Mouse (Mus musculus): ENCODE measurements around the gene Arsb. TPM values are rescaled to one million over a fixed set of nuclear protein-coding genes. Genes with fewer than 3 reads are reported as not detected.

Gene Arsb
- polyA plus RNA-seq, 1 experiment from 2014 or later = 28.0 TPM

- Histone ChIP-seq H3K4me3 (ENCODE audit: inconsistent target) (no peak overlapping the region), H3K36me3 (ENCODE audit: inconsistent target) (no peaks in the 10 kb centered on the region), H3K27ac (no peak overlapping the region), H3K79me2 (ENCODE audit: inconsistent target) (no peaks in the 10 kb centered on the region)
- 81% methylated on average over 10 of the region's 10 CpGs for WGBS (ENCODE audit: missing documents)
Observed at GRCm38 (mm10) chr13:93846831-93847518, 75.5 kb downstream of the Arsb start.

- Histone ChIP-seq H3K4me3 (ENCODE audit: inconsistent target) (no peak overlapping the region), H3K79me2 (ENCODE audit: inconsistent target) (no peaks in the 10 kb centered on the region), H3K27ac (no peak overlapping the region), H3K36me3 (ENCODE audit: inconsistent target) (no peaks in the 10 kb centered on the region)
- WGBS (ENCODE audit: missing documents) = 93% methylated on average over 4 of the region's 4 CpGs
Observed at GRCm38 (mm10) chr13:93847614-93848013, 76.2 kb downstream of the Arsb start.

- Histone ChIP-seq H3K4me3 (ENCODE audit: inconsistent target) (no peak overlapping the region), H3K79me2 (ENCODE audit: inconsistent target) (no peaks in the 10 kb centered on the region), H3K36me3 (ENCODE audit: inconsistent target) (no peaks in the 10 kb centered on the region), H3K27ac (no peak overlapping the region)
- WGBS (ENCODE audit: missing documents) = 98% methylated on average over 6 of the region's 6 CpGs
Observed at GRCm38 (mm10) chr13:93848615-93849014, 77.2 kb downstream of the Arsb start.

GRCm38 (mm10) chr13:93849751-93850355 is 78.4 kb downstream of the Arsb start:
- no peaks in the 10 kb centered on the region for H3K36me3 ChIP-seq (ENCODE audit: inconsistent target)
- no peak overlapping the region for H3K27ac ChIP-seq
- no peaks in the 10 kb centered on the region for H3K79me2 ChIP-seq (ENCODE audit: inconsistent target)
- WGBS (ENCODE audit: missing documents) = 94% methylated on average over 5 of the region's 5 CpGs
- no peak overlapping the region for H3K4me3 ChIP-seq (ENCODE audit: inconsistent target)

GRCm38 (mm10) chr13:93850674-93851073 is 79.2 kb downstream of the Arsb start:
- H3K36me3 ChIP-seq (ENCODE audit: inconsistent target) = no peaks in the 10 kb centered on the region
- H3K27ac ChIP-seq = no peak overlapping the region
- no peaks in the 10 kb centered on the region for H3K79me2 ChIP-seq (ENCODE audit: inconsistent target)
- no peak overlapping the region for H3K4me3 ChIP-seq (ENCODE audit: inconsistent target)
- WGBS (ENCODE audit: missing documents) = 94% methylated on average over 4 of the region's 4 CpGs

- Histone ChIP-seq H3K4me3 (ENCODE audit: inconsistent target) (no peak overlapping the region), H3K79me2 (ENCODE audit: inconsistent target) (no peaks in the 10 kb centered on the region), H3K36me3 (ENCODE audit: inconsistent target) (no peaks in the 10 kb centered on the region), H3K27ac (no peak overlapping the region)
- WGBS (ENCODE audit: missing documents) = 81% methylated on average over 14 of the region's 14 CpGs
Observed at GRCm38 (mm10) chr13:93852419-93853138, 81.1 kb downstream of the Arsb start.

GRCm38 (mm10) chr13:93853767-93854166 is 82.3 kb downstream of the Arsb start:
- no peaks in the 10 kb centered on the region for H3K79me2 ChIP-seq (ENCODE audit: inconsistent target)
- WGBS (ENCODE audit: missing documents) = 97% methylated on average over 6 of the region's 6 CpGs
- H3K36me3 ChIP-seq (ENCODE audit: inconsistent target) = no peaks in the 10 kb centered on the region
- no peak overlapping the region for H3K27ac ChIP-seq
- H3K4me3 ChIP-seq (ENCODE audit: inconsistent target) = no peak overlapping the region

- Histone ChIP-seq H3K4me3 (ENCODE audit: inconsistent target) (no peak overlapping the region), H3K79me2 (ENCODE audit: inconsistent target) (no peaks in the 10 kb centered on the region)
- WGBS (ENCODE audit: missing documents) = 96% methylated on average over 8 of the region's 8 CpGs
Observed at GRCm38 (mm10) chr13:93854325-93854724, 82.9 kb downstream of the Arsb start.

GRCm38 (mm10) chr13:93854966-93855562 is 83.6 kb downstream of the Arsb start:
- 94% methylated on average over 3 of the region's 3 CpGs for WGBS (ENCODE audit: missing documents)
- no peaks in the 10 kb centered on the region for H3K36me3 ChIP-seq (ENCODE audit: inconsistent target)
- H3K27ac ChIP-seq = no peak overlapping the region
- H3K79me2 ChIP-seq (ENCODE audit: inconsistent target) = no peaks in the 10 kb centered on the region
- H3K4me3 ChIP-seq (ENCODE audit: inconsistent target) = no peak overlapping the region

More at GRCm38 (mm10) chr13:93854325-93854724, 82.9 kb downstream of the Arsb start:
- Histone ChIP-seq H3K36me3 (ENCODE audit: inconsistent target) (no peaks in the 10 kb centered on the region), H3K27ac (no peak overlapping the region)

GRCm38 (mm10) chr13:93855701-93856183 is 84.3 kb downstream of the Arsb start:
- 71% methylated on average over 11 of the region's 11 CpGs for WGBS (ENCODE audit: missing documents)
- Histone ChIP-seq H3K79me2 (ENCODE audit: inconsistent target) (no peaks in the 10 kb centered on the region), H3K4me3 (ENCODE audit: inconsistent target) (no peak overlapping the region), H3K27ac (no peak overlapping the region), H3K36me3 (ENCODE audit: inconsistent target) (no peaks in the 10 kb centered on the region)

GRCm38 (mm10) chr13:93861211-93861610 is 89.8 kb downstream of the Arsb start:
- H3K4me3 ChIP-seq (ENCODE audit: inconsistent target) = no peak overlapping the region
- H3K36me3 ChIP-seq (ENCODE audit: inconsistent target) = no peaks in the 10 kb centered on the region
- no peak overlapping the region for H3K27ac ChIP-seq
- 15% methylated on average over 2 of the region's 2 CpGs for WGBS (ENCODE audit: missing documents)
- no peaks in the 10 kb centered on the region for H3K79me2 ChIP-seq (ENCODE audit: inconsistent target)

GRCm38 (mm10) chr13:93864066-93864740 is 92.8 kb downstream of the Arsb start:
- Histone ChIP-seq H3K79me2 (ENCODE audit: inconsistent target) (no peaks in the 10 kb centered on the region), H3K4me3 (ENCODE audit: inconsistent target) (no peak overlapping the region), H3K36me3 (ENCODE audit: inconsistent target) (no peaks in the 10 kb centered on the region), H3K27ac (no peak overlapping the region)
- WGBS (ENCODE audit: missing documents) = 79% methylated on average over 8 of the region's 8 CpGs

- Histone ChIP-seq H3K4me3 (ENCODE audit: inconsistent target) (no peak overlapping the region), H3K36me3 (ENCODE audit: inconsistent target) (no peaks in the 10 kb centered on the region), H3K27ac (no peak overlapping the region), H3K79me2 (ENCODE audit: inconsistent target) (no peaks in the 10 kb centered on the region)
- WGBS (ENCODE audit: missing documents) = 98% methylated on average over 5 of the region's 5 CpGs
Observed at GRCm38 (mm10) chr13:93866638-93867037, 95.2 kb downstream of the Arsb start.

- Histone ChIP-seq H3K36me3 (ENCODE audit: inconsistent target) (no peaks in the 10 kb centered on the region), H3K27ac (no peak overlapping the region), H3K4me3 (ENCODE audit: inconsistent target) (no peak overlapping the region), H3K79me2 (ENCODE audit: inconsistent target) (no peaks in the 10 kb centered on the region)
- 94% methylated on average over 10 of the region's 10 CpGs for WGBS (ENCODE audit: missing documents)
Observed at GRCm38 (mm10) chr13:93871681-93872080, 100.3 kb downstream of the Arsb start.

Measured in macrophage (primary cell).